Mouse (Mus musculus): Measurements from ENCODE around the gene Rgl3.

The Rgl3 gene

GRCm38 (mm10) chr9:21989230-21990110, at the start of gene Rgl3:
Rgl3 (minus strand) TSS chr9:21989446.
- DNase-seq = peak; percentile 75

GRCm38 (mm10) chr9:22037826-22038225, 48.6 kb upstream of the Rgl3 start:
- no peak for DNase-seq

- peak; percentile 75 for DNase-seq
Observed at GRCm38 (mm10) chr9:22035300-22036044, 46.2 kb upstream of the Rgl3 start.

- DNase-seq = no peak
Observed at GRCm38 (mm10) chr9:22030386-22030785, 41.1 kb upstream of the Rgl3 start.

- no peak for DNase-seq
Observed at GRCm38 (mm10) chr9:22028467-22028866, 39.2 kb upstream of the Rgl3 start.

- DNase-seq = peak; percentile 24
Observed at GRCm38 (mm10) chr9:22024592-22024991, 35.3 kb upstream of the Rgl3 start.

GRCm38 (mm10) chr9:22017208-22017825, 28.1 kb upstream of the Rgl3 start:
- no peak for DNase-seq

GRCm38 (mm10) chr9:22016245-22016644, 27.0 kb upstream of the Rgl3 start:
- no peak for DNase-seq

- DNase-seq = no peak
Observed at GRCm38 (mm10) chr9:22012731-22013130, 23.5 kb upstream of the Rgl3 start.

- DNase-seq = no peak
Observed at GRCm38 (mm10) chr9:22011055-22011454, 21.8 kb upstream of the Rgl3 start.

GRCm38 (mm10) chr9:22004546-22004945, 15.3 kb upstream of the Rgl3 start:
- no peak for DNase-seq

GRCm38 (mm10) chr9:22003163-22003554, 13.9 kb upstream of the Rgl3 start:
- no peak for DNase-seq

- DNase-seq = peak; percentile 100
Observed at GRCm38 (mm10) chr9:22002194-22003162, 13.2 kb upstream of the Rgl3 start, which contains the start of the genes Ccdc151 and Prkcsh. Ccdc151 (minus strand) TSS chr9:22002634. Prkcsh (plus strand) TSS chr9:22002806.

GRCm38 (mm10) chr9:22001633-22002032, 12.4 kb upstream of the Rgl3 start:
- peak; percentile 21 for DNase-seq

GRCm38 (mm10) chr9:22000296-22000695, 11.1 kb upstream of the Rgl3 start:
- no peak for DNase-seq

- no peak for DNase-seq
Observed at GRCm38 (mm10) chr9:21996178-21996867, 7.1 kb upstream of the Rgl3 start.

GRCm38 (mm10) chr9:21992227-21992626, 3.0 kb upstream of the Rgl3 start:
- no peak for DNase-seq

- DNase-seq = peak; percentile 59
Observed at GRCm38 (mm10) chr9:21988421-21989101, 685 bp downstream of the Rgl3 start.

- DNase-seq = no peak
Observed at GRCm38 (mm10) chr9:21987592-21988342, 1.5 kb downstream of the Rgl3 start.

GRCm38 (mm10) chr9:21983911-21984310, 5.3 kb downstream of the Rgl3 start:
- peak; percentile 87 for DNase-seq
